Mouse (Mus musculus) liver, embryonic 18 days (tissue): ENCODE results near the gene AC124502.3. TPM values are rescaled to one million over a fixed set of nuclear protein-coding genes. Genes with fewer than 3 reads are reported as not detected.

Source experiments
- polyA plus RNA-seq: library from polyadenylated mRNA; depleted of rRNA; stranded (reverse); fragments of >200 nt; gene quantifications from 2 replicates; pipeline ENCODE4 v1.2.3, GENCODE M21; 2012; rRNA removed

Gene AC124502.3
- polyA plus RNA-seq, result 0.26 and 0.37 TPM in 2 replicates

DNA sequence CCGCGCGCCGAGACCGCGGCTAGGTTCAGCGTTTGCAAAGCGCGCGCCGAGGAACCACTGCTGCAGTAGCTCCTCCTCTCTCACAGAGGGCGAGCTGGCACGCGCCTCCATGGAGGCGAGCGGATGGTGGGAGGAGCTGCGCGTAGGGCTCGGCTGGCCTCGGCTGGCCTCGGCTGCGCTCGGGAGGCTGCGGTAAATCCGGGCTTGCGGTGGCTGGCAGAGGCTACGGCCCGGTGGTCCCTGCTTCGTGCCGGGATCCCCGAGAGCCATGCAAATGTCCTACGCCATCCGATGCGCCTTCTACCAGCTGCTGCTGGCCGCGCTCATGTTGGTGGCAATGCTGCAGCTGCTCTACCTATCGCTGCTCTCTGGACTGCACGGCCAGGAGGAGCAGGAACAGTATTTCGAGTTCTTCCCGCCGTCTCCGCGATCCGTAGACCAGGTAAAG lies at the start of gene AC124502.3, which contains the start of gene B4gat1:
TSS of gene AC124502.3 (plus strand) at position 183 of the 448 bp plus-strand sequence.
TSS of gene B4gat1 (plus strand) at position 118 of the 448 bp plus-strand sequence.

DNA sequence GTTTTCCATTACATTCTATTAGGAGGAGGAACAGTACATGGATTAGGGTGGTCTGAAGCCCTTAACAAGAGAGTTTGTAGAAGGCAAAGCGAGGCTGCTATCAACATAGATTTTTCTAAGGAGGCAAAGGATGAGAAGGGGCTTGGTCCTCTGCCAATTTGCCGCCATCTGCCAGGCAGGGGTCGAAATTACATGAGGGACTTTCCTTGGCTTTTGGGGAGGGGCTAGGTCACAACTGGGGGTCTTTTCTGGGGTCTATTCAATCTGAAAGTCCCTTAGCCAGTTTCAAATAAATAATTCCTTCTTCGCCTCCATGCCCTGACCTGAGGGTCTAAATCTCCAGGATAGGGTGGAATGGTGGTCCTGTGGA lies 48.5 kb upstream of the AC124502.3 start, which contains the start of gene Npas4:
TSS of gene Npas4 (minus strand) at position 61 of the 370 bp plus-strand sequence.

DNA sequence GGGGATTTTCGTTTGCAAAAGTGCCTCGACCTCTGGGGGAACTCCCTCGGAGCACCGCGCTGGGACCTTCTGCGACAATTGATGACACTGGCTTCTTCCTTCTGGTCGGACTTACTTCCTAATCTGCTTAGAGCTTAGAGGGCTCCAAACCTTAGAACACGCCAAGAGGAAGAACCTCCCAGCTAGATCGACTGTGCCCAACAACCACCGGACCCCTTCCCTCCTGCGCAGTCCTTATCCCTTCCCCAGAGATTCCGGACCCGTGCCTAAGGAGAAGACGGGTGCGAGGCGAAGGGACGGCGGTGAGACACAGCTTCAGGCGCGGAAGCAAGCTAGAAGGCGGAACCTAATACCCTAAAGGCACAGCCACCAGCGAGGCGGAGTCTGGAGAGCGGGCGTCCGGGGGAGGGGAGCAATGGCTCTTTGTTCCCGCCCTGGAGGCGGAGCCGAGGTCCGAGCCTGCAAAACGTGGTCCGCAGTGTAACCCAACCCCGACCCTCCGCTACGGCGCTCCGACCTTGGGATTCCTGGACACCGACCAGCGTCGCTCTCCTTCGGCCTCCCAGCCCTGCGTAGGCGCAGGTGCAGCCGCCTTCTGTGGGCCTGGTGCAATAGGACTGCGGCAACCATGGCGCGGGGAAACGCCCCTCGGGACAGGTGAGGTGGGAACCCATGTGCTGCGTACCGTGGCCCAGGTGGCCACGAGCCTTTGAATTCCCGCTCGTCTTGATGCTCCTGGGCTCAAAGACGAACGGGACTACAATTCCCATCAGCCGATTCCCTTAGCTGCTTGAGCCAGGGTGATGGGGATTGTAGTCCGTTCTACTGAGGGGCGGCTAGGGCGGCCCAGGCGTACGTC lies 14.8 kb upstream of the AC124502.3 start, which contains the start of gene Slc29a2:
TSS of gene Slc29a2 (plus strand) at position 240 of the 859 bp plus-strand sequence.

DNA sequence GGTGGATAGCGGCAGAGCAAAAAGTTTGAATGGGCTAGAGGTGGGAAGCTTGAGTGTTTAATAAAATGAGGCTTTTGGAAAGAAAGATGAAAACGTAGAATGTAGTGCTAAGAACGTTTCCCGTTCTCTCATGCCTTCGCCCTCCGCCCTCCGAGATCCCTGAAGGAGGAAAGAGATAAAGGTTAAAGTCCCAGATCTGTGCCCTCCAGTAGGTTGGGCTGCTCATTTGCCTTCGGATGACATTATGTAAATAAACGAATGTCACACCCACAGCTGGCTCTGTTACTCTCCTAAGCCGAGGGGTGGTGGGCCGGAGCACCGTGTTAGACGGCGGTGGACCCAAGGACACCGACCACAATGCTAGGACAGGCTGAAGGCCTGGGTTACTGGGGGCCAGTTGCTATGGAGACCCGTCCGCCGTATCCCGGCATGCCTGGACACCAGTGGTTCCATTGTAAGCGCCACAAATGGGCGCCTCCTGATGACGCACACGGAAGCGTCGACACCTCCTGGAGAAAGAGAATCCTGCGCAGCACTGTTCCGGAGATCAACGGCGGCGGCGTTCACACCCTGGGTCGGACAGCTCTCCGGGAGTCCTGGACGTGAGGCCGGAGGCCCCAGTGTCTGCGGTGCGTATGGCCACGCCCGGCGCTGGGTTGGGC lies 2.3 kb downstream of the AC124502.3 start, which contains the start of gene Brms1:
TSS of gene Brms1 (plus strand) at position 493 of the 662 bp plus-strand sequence.

DNA sequence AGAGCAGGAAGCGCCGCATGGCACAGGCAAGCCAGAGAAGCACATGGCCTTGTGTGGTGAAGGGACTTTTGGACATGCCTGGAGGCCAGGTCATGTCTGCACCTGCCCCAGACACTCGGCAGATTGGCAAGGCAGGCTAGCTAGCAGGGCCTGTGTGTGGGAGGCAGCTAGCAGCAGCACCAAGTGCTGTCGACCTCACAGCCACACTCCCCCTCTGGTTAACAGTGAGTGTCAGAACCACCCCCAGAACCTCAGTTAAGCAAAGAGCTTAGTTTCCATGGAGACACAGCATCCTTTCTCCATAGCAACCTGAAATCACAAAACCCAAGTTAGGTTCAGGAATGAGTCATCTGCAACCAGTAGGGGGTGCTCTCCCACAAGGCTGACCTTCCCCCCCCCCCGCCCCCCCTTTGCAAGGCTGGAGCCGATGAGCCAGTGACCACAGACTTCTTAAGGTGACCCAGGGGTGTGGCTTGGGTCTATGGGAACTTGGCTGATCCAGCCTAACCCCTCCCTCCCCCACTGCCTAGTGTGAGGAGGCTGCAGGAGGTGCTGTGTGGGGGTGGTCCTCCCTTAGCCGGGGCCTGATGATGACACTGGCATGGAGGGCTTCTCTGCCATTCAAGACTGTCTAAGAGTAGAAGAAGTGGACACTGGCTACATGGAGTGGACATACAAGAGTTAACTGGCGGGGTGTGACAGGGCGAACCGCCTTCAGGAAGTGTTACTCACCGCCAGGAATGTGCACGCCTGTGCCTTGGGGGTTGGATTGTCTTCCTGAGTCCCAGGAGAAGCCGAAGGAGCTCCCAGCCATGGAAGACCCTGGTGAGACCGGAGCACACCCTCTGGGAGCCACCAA lies 11.6 kb downstream of the AC124502.3 start, which contains the start of gene Rin1:
TSS of gene Rin1 (plus strand) at position 435 of the 859 bp plus-strand sequence.

DNA sequence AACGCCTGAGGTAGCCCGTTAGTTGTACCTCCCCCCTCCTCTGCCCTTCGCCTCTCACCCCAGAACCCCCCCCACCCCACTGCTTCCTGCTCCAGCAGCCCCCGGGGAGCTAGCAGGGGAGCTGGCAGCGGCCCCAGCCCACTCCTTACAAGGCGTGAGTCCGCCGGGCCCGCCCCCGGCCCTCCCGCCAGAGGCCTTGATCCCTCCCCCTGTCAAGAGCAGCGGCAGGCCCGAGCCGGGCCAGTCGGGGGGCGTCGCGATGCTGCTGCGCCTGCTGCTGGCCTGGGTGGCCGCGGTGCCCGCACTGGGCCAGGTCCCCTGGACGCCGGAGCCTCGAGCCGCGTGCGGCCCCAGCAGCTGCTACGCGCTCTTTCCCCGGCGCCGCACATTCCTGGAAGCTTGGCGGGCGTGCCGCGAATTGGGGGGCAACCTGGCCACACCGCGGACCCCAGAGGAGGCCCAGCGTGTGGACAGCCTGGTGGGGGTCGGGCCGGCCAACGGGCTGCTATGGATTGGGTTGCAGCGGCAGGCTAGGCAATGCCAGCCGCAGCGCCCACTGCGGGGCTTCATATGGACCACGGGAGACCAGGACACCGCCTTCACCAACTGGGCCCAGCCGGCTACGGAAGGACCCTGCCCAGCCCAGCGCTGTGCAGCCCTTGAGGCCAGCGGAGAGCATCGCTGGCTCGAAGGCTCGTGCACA lies 29.3 kb downstream of the AC124502.3 start, which contains the start of gene Cd248:
TSS of gene Cd248 (plus strand) at position 212 of the 703 bp plus-strand sequence.

DNA sequence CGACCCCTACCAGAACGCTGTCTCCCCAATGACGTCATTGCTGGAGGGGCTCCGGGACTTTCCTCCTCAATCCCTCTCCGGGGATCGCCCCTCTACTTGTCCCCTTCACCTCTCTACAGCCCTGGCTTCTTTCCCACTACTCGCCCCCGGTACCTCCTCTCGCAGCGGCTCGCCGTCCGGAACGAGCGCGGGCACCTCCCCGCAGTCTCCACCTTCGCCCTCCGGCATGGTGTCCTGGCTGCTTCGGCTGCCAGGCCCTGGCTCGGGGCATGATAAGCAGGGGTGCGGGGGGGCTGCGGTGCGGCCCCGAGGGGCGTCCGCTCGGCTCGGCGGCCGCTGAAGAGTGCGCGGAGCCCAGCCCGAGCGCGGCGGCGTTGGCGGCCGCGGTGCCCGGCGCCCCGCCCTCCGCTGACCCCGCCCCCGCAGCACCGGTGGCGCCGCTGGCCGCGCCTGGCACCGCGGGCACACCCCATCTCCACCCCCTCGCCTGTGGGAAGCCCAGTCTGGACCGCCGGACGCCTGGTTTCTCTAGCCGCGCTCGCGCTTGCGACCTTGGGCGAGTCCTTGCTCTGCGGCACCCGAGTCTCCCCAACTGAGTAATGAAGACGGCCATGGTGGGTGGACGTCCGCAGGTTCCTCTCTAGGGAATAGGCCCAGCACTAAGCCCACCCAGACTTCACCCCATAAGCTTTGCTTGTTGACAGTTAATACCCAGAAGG lies 46.6 kb downstream of the AC124502.3 start, which contains the start of gene Tmem151a:
TSS of gene Tmem151a (minus strand) at position 387 of the 719 bp plus-strand sequence.

DNA sequence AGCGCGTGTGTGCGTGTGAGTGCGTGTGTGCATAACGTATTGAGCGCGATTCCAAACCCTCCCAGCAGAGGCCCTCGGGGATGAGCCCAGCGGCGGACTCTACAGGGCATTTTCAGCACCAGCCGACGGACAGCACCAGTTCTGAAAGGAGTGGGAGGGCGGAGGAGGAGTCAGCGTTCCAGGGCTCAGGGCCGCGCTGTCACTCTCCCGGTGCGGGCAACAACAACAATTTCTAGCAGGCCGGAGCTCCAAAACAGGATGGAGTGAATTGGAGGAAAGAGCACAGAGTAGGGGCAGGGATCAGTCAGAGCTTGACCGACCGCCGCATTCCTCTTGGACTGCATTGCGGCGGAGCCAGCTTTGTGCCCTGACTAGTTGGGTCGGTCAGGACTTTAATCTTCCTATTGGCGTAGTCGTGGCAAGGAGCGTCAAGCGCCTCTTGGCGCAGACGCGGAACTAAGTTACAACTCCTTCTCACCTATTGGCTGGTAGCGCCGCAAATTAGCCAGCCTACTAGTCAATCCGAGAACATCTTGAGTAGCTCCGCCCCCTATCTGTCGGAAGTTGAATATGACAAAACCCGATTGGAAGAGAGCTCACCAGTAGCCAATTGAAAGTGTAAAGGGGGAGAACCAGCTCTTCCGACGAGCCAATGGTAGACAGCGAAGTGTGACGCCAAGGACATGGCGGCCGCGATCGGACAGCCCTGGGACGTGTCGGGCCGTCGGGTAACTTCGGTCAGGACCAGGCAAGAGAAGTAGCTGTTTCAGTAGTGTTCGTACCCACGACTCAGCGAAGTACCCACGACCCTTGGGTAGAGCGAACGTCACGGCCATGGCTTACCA lies 49.4 kb downstream of the AC124502.3 start, which contains the start of gene Yif1a:
TSS of gene Yif1a (plus strand) at position 655 of the 845 bp plus-strand sequence.

DNA sequence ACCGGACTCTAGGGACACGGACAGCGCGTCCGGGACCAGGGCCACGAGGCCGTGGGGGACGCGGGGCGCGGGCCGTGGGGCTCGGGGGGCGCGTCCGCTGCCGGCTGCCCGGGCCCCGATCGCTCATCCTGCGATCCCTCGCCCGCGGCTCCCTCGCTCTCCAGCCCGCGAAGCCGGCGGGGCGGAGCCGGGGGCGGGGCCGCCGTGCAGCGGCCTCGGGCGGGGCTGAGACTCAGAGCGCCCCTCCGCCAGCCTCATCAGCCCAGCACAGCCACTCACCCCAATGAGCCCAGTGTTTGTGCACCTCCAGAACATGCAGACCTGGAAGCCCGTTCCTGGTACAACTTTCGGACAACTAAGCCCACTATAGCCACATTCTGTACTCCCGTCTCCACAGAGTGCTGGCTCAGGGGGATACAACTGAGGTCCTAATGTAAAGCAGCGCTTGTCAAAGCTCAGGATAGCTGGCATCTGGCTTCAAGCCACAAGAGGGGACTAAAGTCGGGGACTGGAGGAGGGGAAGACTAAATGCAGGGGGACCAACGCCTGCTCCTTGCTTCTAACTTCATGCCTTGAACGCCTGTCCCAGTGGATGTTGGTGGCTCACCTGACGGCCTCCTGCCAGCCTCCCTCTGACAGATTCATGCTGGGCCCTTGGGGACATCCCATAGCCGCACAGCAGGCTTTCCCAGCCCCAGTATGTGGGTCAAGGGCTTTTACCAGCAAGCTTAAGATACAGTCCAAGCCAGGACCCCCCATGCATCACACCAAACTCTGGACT lies 59.9 kb downstream of the AC124502.3 start, which contains the start of gene Cnih2:
TSS of gene Cnih2 (minus strand) at position 159 of the 781 bp plus-strand sequence.

Other genes starting within 250 kb of the AC124502.3 start
- gene Rbm4, start 245.0 kb upstream of the AC124502.3 start, polyA plus RNA-seq, result 35.7 and 37.7 TPM in 2 replicates
- gene Gm21992, start 227.3 kb upstream of the AC124502.3 start, polyA plus RNA-seq, result 14.1 and 14.8 TPM in 2 replicates
- gene Rbm14, start 227.3 kb upstream of the AC124502.3 start, polyA plus RNA-seq, result 18.2 and 18.3 TPM in 2 replicates
- gene Ccs, start 199.6 kb upstream of the AC124502.3 start, polyA plus RNA-seq, result 158 and 166 TPM in 2 replicates
- 0.01 TPM in 1 of 2 replicates, not detected in the other for gene Ccdc87, start 199.5 kb upstream of the AC124502.3 start, polyA plus RNA-seq
- 22.9 and 23.6 TPM in 2 replicates for gene Ctsf, start 183.8 kb upstream of the AC124502.3 start, polyA plus RNA-seq
- 0.06 and 0.10 TPM in 2 replicates for gene Actn3, start 161.0 kb upstream of the AC124502.3 start, polyA plus RNA-seq
- 10.1 and 10.6 TPM in 2 replicates for gene Zdhhc24, start 160.2 kb upstream of the AC124502.3 start, polyA plus RNA-seq
- 0.52 and 0.79 TPM in 2 replicates for gene Bbs1, start 132.3 kb upstream of the AC124502.3 start, polyA plus RNA-seq
- gene Dpp3, start 110.6 kb upstream of the AC124502.3 start, polyA plus RNA-seq, result 33.6 and 33.7 TPM in 2 replicates
- gene Peli3, start 95.8 kb upstream of the AC124502.3 start, polyA plus RNA-seq, result 0.17 and 0.28 TPM in 2 replicates
- 23.7 and 24.7 TPM in 2 replicates for gene Mrpl11, start 76.7 kb upstream of the AC124502.3 start, polyA plus RNA-seq
- 0.07 and 0.10 TPM in 2 replicates for gene Npas4, start 48.6 kb upstream of the AC124502.3 start, polyA plus RNA-seq
- gene Slc29a2, start 15.0 kb upstream of the AC124502.3 start, polyA plus RNA-seq, result 1.4 and 2.0 TPM in 2 replicates
- 6.2 and 7.5 TPM in 2 replicates for gene B4gat1, start 65 bp upstream of the AC124502.3 start, polyA plus RNA-seq
- 14.8 and 15.2 TPM in 2 replicates for gene Brms1, start 2.5 kb downstream of the AC124502.3 start, polyA plus RNA-seq
- 0.52 and 0.58 TPM in 2 replicates for gene Rin1, start 11.6 kb downstream of the AC124502.3 start, polyA plus RNA-seq
- gene Cd248, start 29.2 kb downstream of the AC124502.3 start, polyA plus RNA-seq, result 1.8 and 2.0 TPM in 2 replicates
- gene Tmem151a, start 46.6 kb downstream of the AC124502.3 start, polyA plus RNA-seq, result 0.30 and 0.36 TPM in 2 replicates
- 61.5 and 66.8 TPM in 2 replicates for gene Yif1a, start 49.6 kb downstream of the AC124502.3 start, polyA plus RNA-seq
- 0.22 and 0.24 TPM in 2 replicates for gene Cnih2, start 59.6 kb downstream of the AC124502.3 start, polyA plus RNA-seq
- 57.1 and 59.3 TPM in 2 replicates for gene Rab1b, start 68.2 kb downstream of the AC124502.3 start, polyA plus RNA-seq
- 3.6 and 4.7 TPM in 2 replicates for gene Klc2, start 79.7 kb downstream of the AC124502.3 start, polyA plus RNA-seq
- 4.7 and 5.9 TPM in 2 replicates for gene Pacs1, start 234.2 kb downstream of the AC124502.3 start, polyA plus RNA-seq